Mouse (Mus musculus): ENCODE results near the gene Nwd2. TPM values are rescaled to one million over a fixed set of nuclear protein-coding genes. Genes with fewer than 3 reads are reported as not detected.

Nwd2 gene
- polyA plus RNA-seq, 1 experiment from 2014 or later, result 17.8 TPM

- 96% methylated on average over 3 of the region's 3 CpGs for WGBS
- Histone ChIP-seq H3K9ac (replicated peaks) (no peak overlapping the region), H3K36me3 (no peaks in the 10 kb centered on the region), H3K4me1 (no peaks in the 10 kb centered on the region), H3K27ac (replicated peaks) (no peak overlapping the region), H3K27me3 (replicated peaks) (no peaks in the 10 kb centered on the region), H3K9me3 (replicated peaks) (no peaks in the 10 kb centered on the region), H3K4me3 (replicated peaks) (no peak overlapping the region), H3K4me2 (no peak overlapping the region)
- ATAC-seq (ENCODE audit: low FRiP score), result no peak
Measured at GRCm38 (mm10) chr5:63834435-63834834, 185.5 kb downstream of the Nwd2 start.

DNA sequence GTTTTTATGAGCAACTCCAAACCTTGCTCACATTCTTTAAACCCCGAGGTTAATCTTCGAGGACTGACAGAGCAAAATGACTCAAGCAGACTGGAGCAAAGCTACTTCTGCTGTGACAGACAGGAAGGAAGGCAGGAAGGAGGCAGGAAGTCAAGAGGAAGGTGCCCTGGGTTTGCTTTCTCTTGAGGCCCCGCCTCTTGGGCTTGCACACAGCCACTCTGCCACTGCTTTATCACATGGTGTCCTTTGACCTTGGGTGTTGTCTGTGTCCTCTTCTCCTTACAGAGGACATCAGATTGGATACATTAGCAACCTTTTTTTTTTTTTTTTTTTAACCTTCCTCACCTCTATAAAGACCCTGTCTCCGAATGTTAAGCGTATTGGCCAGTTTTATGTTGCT lies 188.2 kb downstream of the Nwd2 start:
- 90% methylated on average over 5 of the region's 5 CpGs for WGBS
- no peaks in the 10 kb centered on the region for H3K9me3 ChIP-seq (replicated peaks)
- H3K27ac ChIP-seq (replicated peaks), result no peak overlapping the region
- ATAC-seq (ENCODE audit: low FRiP score), result no peak
- no peak overlapping the region for H3K4me3 ChIP-seq (replicated peaks)
- H3K27me3 ChIP-seq (replicated peaks), result no peaks in the 10 kb centered on the region
- peaks cover 2% of the 10 kb centered on the region; the same call in 1 of the 2 replicates for H3K4me1 ChIP-seq
- H3K36me3 ChIP-seq, result no peaks in the 10 kb centered on the region
- no peak overlapping the region for H3K9ac ChIP-seq (replicated peaks)
- no peak overlapping the region for H3K4me2 ChIP-seq

GRCm38 (mm10) chr5:63837851-63838250 lies 188.9 kb downstream of the Nwd2 start:
- H3K4me3 ChIP-seq (replicated peaks), result no peak overlapping the region
- no peak for ATAC-seq (ENCODE audit: low FRiP score)
- no peak overlapping the region for H3K4me2 ChIP-seq
- WGBS, result 93% methylated on average over 2 of the region's 2 CpGs
- no peaks in the 10 kb centered on the region for H3K27me3 ChIP-seq (replicated peaks)
- peaks cover 2% of the 10 kb centered on the region; the same call in 1 of the 2 replicates for H3K4me1 ChIP-seq
- no peak overlapping the region for H3K27ac ChIP-seq (replicated peaks)
- H3K9me3 ChIP-seq (replicated peaks), result no peaks in the 10 kb centered on the region
- no peaks in the 10 kb centered on the region for H3K36me3 ChIP-seq
- H3K9ac ChIP-seq (replicated peaks), result no peak overlapping the region

DNA sequence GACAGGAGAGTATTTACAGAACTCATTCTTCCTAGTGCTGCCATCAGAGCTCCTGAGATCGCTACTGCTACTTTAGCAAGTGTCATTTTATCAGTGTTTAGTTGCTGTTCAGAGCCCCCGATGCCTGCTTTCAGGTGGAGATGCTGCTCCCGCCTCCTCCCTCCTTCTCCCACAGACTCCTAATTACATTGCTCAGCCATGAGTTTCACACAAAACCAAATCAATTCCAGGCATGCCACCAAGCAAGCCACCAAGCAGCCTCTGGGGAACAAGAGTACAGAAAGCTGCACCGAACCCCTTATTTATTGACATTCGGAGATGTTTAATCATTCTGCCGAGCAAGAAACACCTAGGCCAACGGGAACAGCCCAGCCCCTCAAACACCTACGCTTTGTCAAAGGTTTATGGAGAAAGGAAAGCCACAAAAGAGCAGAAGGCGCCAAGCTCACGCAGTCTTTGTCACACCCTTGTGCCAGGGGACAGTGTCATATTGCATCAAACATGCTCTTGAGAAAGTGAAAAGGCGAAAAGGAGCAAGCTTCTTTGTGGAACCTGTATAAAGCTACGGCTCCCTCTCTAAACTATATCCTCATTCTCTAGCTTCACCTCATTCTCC lies 191.0 kb downstream of the Nwd2 start:
- peak; percentile 68 for ATAC-seq (ENCODE audit: low FRiP score)

GRCm38 (mm10) chr5:63847080-63847479 lies 198.2 kb downstream of the Nwd2 start:
- Histone ChIP-seq H3K27me3 (replicated peaks) (no peaks in the 10 kb centered on the region), H3K9ac (replicated peaks) (no peak overlapping the region), H3K4me2 (no peak overlapping the region), H3K4me3 (replicated peaks) (no peak overlapping the region), H3K36me3 (no peaks in the 10 kb centered on the region), H3K9me3 (replicated peaks) (no peaks in the 10 kb centered on the region), H3K4me1 (no peaks in the 10 kb centered on the region), H3K27ac (replicated peaks) (no peak overlapping the region)
- no peak for ATAC-seq (ENCODE audit: low FRiP score)
- 92% methylated on average over 8 of the region's 8 CpGs for WGBS

More for the DNA sequence above, 191.0 kb downstream of the Nwd2 start:
- Histone ChIP-seq H3K9me3 (replicated peaks) (no peaks in the 10 kb centered on the region), H3K27ac (replicated peaks) (0 out of 2 replicates have a peak overlapping the region, but pooled peaks have one; percentile 33), H3K4me3 (replicated peaks) (no peak overlapping the region), H3K4me2 (no peak overlapping the region), H3K9ac (replicated peaks) (no peak overlapping the region), H3K4me1 (peaks cover 2% of the 10 kb centered on the region; the same call in 1 of the 2 replicates), H3K27me3 (replicated peaks) (no peaks in the 10 kb centered on the region), H3K36me3 (no peaks in the 10 kb centered on the region)
- WGBS, result 64% methylated on average over 12 of the region's 12 CpGs

DNA sequence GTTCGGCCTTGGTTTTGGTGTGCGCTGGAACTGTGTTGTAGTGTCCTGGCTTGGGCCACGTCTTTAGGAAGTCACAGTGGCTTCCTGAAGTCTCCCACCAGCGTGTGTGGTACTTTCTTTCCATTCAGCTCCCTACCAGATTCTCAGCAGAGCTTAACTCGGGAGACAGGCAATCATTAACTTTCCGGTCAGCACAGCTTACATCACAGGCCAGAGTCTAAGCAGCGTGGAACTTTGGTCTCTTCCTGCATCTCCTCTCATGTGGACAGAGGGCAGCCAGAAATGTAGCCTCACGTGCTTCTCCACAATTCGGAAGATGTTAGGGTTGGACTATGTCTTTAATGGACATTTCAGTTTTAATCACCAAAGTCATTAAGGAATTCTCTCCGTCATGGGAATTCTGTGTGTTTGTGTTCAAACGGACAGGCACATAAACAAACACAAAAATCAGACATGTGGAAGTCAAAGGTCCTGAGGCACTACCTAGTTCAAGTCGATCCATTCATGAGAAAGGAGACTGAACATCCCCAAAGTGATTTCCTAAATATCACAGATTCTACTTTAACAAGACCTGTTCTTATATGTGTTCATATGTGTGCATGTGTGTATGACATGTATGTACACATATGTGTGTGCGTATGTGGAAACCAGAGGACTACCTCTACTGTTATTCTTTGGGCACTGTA lies 198.8 kb downstream of the Nwd2 start:
- H3K9ac ChIP-seq (replicated peaks), result no peak overlapping the region
- H3K4me2 ChIP-seq, result no peak overlapping the region
- no peak for ATAC-seq (ENCODE audit: low FRiP score)
- no peaks in the 10 kb centered on the region for H3K9me3 ChIP-seq (replicated peaks)
- no peak overlapping the region for H3K4me3 ChIP-seq (replicated peaks)
- no peaks in the 10 kb centered on the region for H3K36me3 ChIP-seq
- no peak overlapping the region for H3K27ac ChIP-seq (replicated peaks)
- no peaks in the 10 kb centered on the region for H3K4me1 ChIP-seq
- 87% methylated on average over 13 of the region's 13 CpGs for WGBS
- H3K27me3 ChIP-seq (replicated peaks), result no peaks in the 10 kb centered on the region

DNA sequence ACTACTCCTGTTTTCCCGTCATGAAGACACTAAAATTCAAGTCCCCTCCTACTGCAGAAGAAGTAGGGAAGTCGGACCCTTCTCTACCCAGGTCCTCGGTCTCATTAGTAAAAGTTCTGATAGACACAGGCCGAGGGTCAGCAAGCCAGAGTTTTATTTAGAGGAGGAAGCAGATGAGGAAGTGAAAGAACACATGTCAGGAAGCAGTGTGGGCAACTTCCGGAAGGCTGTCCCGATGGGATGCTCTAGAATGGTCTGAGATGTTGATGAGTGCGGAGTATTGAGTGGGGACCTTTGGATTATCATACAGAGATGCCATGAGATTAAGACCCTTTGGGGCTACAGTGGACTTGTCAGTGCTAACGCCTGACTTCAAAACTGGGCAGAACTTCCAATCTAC lies 210.0 kb downstream of the Nwd2 start:
- no peaks in the 10 kb centered on the region for H3K9me3 ChIP-seq (replicated peaks)
- ATAC-seq (ENCODE audit: low FRiP score), result no peak

More for the DNA sequence above, 210.0 kb downstream of the Nwd2 start:
- no peak overlapping the region for H3K27ac ChIP-seq (replicated peaks)
- 0 out of 2 replicates have a peak, but pooled peaks cover 5% of the 10 kb centered on the region for H3K4me1 ChIP-seq
- no peak overlapping the region for H3K9ac ChIP-seq (replicated peaks)
- H3K36me3 ChIP-seq, result no peaks in the 10 kb centered on the region
- no peak overlapping the region for H3K4me2 ChIP-seq
- no peak overlapping the region for H3K4me3 ChIP-seq (replicated peaks)
- 89% methylated on average over 8 of the region's 8 CpGs for WGBS
- no peaks in the 10 kb centered on the region for H3K27me3 ChIP-seq (replicated peaks)

Other genes with a start within 250 kb of the Nwd2 start
- gene 0610040J01Rik, start 163.3 kb downstream of the Nwd2 start, polyA plus RNA-seq (2015; fragmentation: Nextera tagmentation; extraction: Ambion mirVana), result 4.0 and 6.8 TPM in 2 replicates